Mouse (Mus musculus): ENCODE results near the gene Olfr1225. TPM values are rescaled to one million over a fixed set of nuclear protein-coding genes. Genes with fewer than 3 reads are reported as not detected.
"Not testable (repeated sequence)": the region's sequence is repeated elsewhere in the genome, so short reads cannot be mapped to it uniquely, and the experiment has no call there.

The Olfr1225 gene
- polyA plus RNA-seq (2014; fragmentation: Nextera tagmentation; extraction: Ambion mirVana), result not detected in 2 replicates

- no peaks in the 10 kb centered on the region for H3K27me3 ChIP-seq (replicated peaks; ENCODE audit: control insufficient read depth, insufficient read depth, low read length)
- H3K4me1 ChIP-seq (ENCODE audit: control insufficient read depth, insufficient read depth, low read length), result no peaks in the 10 kb centered on the region
- ATAC-seq, result no peak
- no peak within 1 kb of the TSS for H3K4me3 ChIP-seq (ENCODE audit: low read depth, low read length)
- H3K36me3 ChIP-seq (ENCODE audit: control insufficient read depth, insufficient read depth, low read length), result no peaks in the 10 kb centered on the region
- WGBS, result 86% methylated on average over 1 of the region's 1 CpGs
- no peaks in the 10 kb centered on the region for H3K9me3 ChIP-seq (replicated peaks; ENCODE audit: control insufficient read depth, low read length)
- no peak for DNase-seq (ENCODE audit: low spot score)
- no peak within 1 kb of the TSS for H3K9ac ChIP-seq (ENCODE audit: low read length)
- no peak within 1 kb of the TSS for H3K27ac ChIP-seq (ENCODE audit: low read depth, low read length)
- no peak within 1 kb of the TSS for H3K4me2 ChIP-seq (ENCODE audit: low read length)
Observed at GRCm38 (mm10) chr2:89174569-89174968, at the start of gene Olfr1225. TSS of gene Olfr1225 (minus strand) at chr2:89174669.

GRCm38 (mm10) chr2:89199948-89200347, 25.5 kb upstream of the Olfr1225 start, which contains the start of gene Olfr1226:
TSS of gene Olfr1226 (minus strand) at chr2:89200048.
- ATAC-seq, result no peak
- 62% methylated on average over 2 of the region's 2 CpGs for WGBS
- Histone ChIP-seq H3K9ac (ENCODE audit: low read length) (no peak within 1 kb of the TSS), H3K36me3 (ENCODE audit: control insufficient read depth, insufficient read depth, low read length) (no peaks in the 10 kb centered on the region), H3K4me2 (ENCODE audit: low read length) (no peak within 1 kb of the TSS), H3K4me1 (ENCODE audit: control insufficient read depth, insufficient read depth, low read length) (no peaks in the 10 kb centered on the region), H3K27me3 (replicated peaks; ENCODE audit: control insufficient read depth, insufficient read depth, low read length) (no peaks in the 10 kb centered on the region), H3K27ac (ENCODE audit: low read depth, low read length) (no peak within 1 kb of the TSS), H3K9me3 (replicated peaks; ENCODE audit: control insufficient read depth, low read length) (no peaks in the 10 kb centered on the region), H3K4me3 (ENCODE audit: low read depth, low read length) (no peak within 1 kb of the TSS)
- DNase-seq (ENCODE audit: low spot score), result no peak

- no peaks in the 10 kb centered on the region for H3K36me3 ChIP-seq (ENCODE audit: control insufficient read depth, insufficient read depth, low read length)
- ATAC-seq, result no peak
- DNase-seq (ENCODE audit: low spot score), result no peak
- no peaks in the 10 kb centered on the region for H3K27me3 ChIP-seq (replicated peaks; ENCODE audit: control insufficient read depth, insufficient read depth, low read length)
- no peak overlapping the region for H3K4me3 ChIP-seq (ENCODE audit: low read depth, low read length)
- whole genome bisulfite sequencing, result 86% methylated on average over 3 of the region's 3 CpGs
- H3K27ac ChIP-seq (ENCODE audit: low read depth, low read length), result no peak overlapping the region
- no peak overlapping the region for H3K9ac ChIP-seq (ENCODE audit: low read length)
- H3K9me3 ChIP-seq (replicated peaks; ENCODE audit: control insufficient read depth, low read length), result no peaks in the 10 kb centered on the region
- H3K4me1 ChIP-seq (ENCODE audit: control insufficient read depth, insufficient read depth, low read length), result no peaks in the 10 kb centered on the region
- H3K4me2 ChIP-seq (ENCODE audit: low read length), result no peak overlapping the region
Observed at GRCm38 (mm10) chr2:89196325-89196982, 22.0 kb upstream of the Olfr1225 start.

- not testable (repeated sequence) for H3K27me3 ChIP-seq (replicated peaks; ENCODE audit: control insufficient read depth, insufficient read depth, low read length); H3K27ac ChIP-seq (ENCODE audit: low read depth, low read length); H3K9me3 ChIP-seq (replicated peaks; ENCODE audit: control insufficient read depth, low read length); DNase-seq (ENCODE audit: low spot score); H3K36me3 ChIP-seq (ENCODE audit: control insufficient read depth, insufficient read depth, low read length); ATAC-seq; H3K4me1 ChIP-seq (ENCODE audit: control insufficient read depth, insufficient read depth, low read length); H3K9ac ChIP-seq (ENCODE audit: low read length); H3K4me3 ChIP-seq (ENCODE audit: low read depth, low read length); H3K4me2 ChIP-seq (ENCODE audit: low read length)
- 92% methylated on average over 4 of the region's 4 CpGs for WGBS
Observed at GRCm38 (mm10) chr2:89164711-89165110, 9.8 kb downstream of the Olfr1225 start.

GRCm38 (mm10) chr2:89163991-89164390, 10.5 kb downstream of the Olfr1225 start, which contains the start of gene Olfr1224-ps1:
TSS of gene Olfr1224-ps1 (minus strand) at chr2:89164091.
- not testable (repeated sequence) for H3K4me3 ChIP-seq (ENCODE audit: low read depth, low read length); H3K4me2 ChIP-seq (ENCODE audit: low read length); H3K27me3 ChIP-seq (replicated peaks; ENCODE audit: control insufficient read depth, insufficient read depth, low read length); H3K36me3 ChIP-seq (ENCODE audit: control insufficient read depth, insufficient read depth, low read length); H3K27ac ChIP-seq (ENCODE audit: low read depth, low read length); ATAC-seq; H3K4me1 ChIP-seq (ENCODE audit: control insufficient read depth, insufficient read depth, low read length); H3K9me3 ChIP-seq (replicated peaks; ENCODE audit: control insufficient read depth, low read length); DNase-seq (ENCODE audit: low spot score); H3K9ac ChIP-seq (ENCODE audit: low read length)
- WGBS, result 95% methylated on average over 8 of the region's 8 CpGs

- Histone ChIP-seq H3K9ac (ENCODE audit: low read length) (no peak within 1 kb of the TSS), H3K4me3 (ENCODE audit: low read depth, low read length) (no peak within 1 kb of the TSS), H3K4me2 (ENCODE audit: low read length) (no peak within 1 kb of the TSS), H3K9me3 (replicated peaks; ENCODE audit: control insufficient read depth, low read length) (no peaks in the 10 kb centered on the region), H3K27ac (ENCODE audit: low read depth, low read length) (no peak within 1 kb of the TSS), H3K27me3 (replicated peaks; ENCODE audit: control insufficient read depth, insufficient read depth, low read length) (no peaks in the 10 kb centered on the region), H3K4me1 (ENCODE audit: control insufficient read depth, insufficient read depth, low read length) (no peaks in the 10 kb centered on the region), H3K36me3 (ENCODE audit: control insufficient read depth, insufficient read depth, low read length) (no peaks in the 10 kb centered on the region)
- no peak for DNase-seq (ENCODE audit: low spot score)
- 78% methylated on average over 1 of the region's 1 CpGs for WGBS
- ATAC-seq, result no peak
Observed at GRCm38 (mm10) chr2:89151460-89151859, 23.0 kb downstream of the Olfr1225 start, which contains the start of gene Olfr1223. TSS of gene Olfr1223 (minus strand) at chr2:89151560.

GRCm38 (mm10) chr2:89132954-89133353, 41.5 kb downstream of the Olfr1225 start, which contains the start of gene Olfr1222:
TSS of gene Olfr1222 (minus strand) at chr2:89133054.
- Histone ChIP-seq H3K27ac (ENCODE audit: low read depth, low read length) (no peak within 1 kb of the TSS), H3K4me2 (ENCODE audit: low read length) (no peak within 1 kb of the TSS), H3K9me3 (replicated peaks; ENCODE audit: control insufficient read depth, low read length) (no peaks in the 10 kb centered on the region), H3K9ac (ENCODE audit: low read length) (no peak within 1 kb of the TSS), H3K4me3 (ENCODE audit: low read depth, low read length) (no peak within 1 kb of the TSS), H3K36me3 (ENCODE audit: control insufficient read depth, insufficient read depth, low read length) (no peaks in the 10 kb centered on the region), H3K27me3 (replicated peaks; ENCODE audit: control insufficient read depth, insufficient read depth, low read length) (no peaks in the 10 kb centered on the region), H3K4me1 (ENCODE audit: control insufficient read depth, insufficient read depth, low read length) (no peaks in the 10 kb centered on the region)
- 80% methylated on average over 3 of the region's 3 CpGs for WGBS
- ATAC-seq, result no peak
- DNase-seq (ENCODE audit: low spot score), result no peak

Other genes starting within 250 kb of the Olfr1225 start
- not detected in 2 replicates for gene Olfr1211, start 236.6 kb downstream of the Olfr1225 start, polyA plus RNA-seq (2014; fragmentation: Nextera tagmentation; extraction: Ambion mirVana)
- gene Olfr1212, start 220.7 kb downstream of the Olfr1225 start, polyA plus RNA-seq (2014; fragmentation: Nextera tagmentation; extraction: Ambion mirVana), result not detected in 2 replicates
- not detected in 2 replicates for gene Gm13762, start 194.4 kb downstream of the Olfr1225 start, polyA plus RNA-seq (2014; fragmentation: Nextera tagmentation; extraction: Ambion mirVana)
- not detected in 2 replicates for gene Olfr1214, start 182.0 kb downstream of the Olfr1225 start, polyA plus RNA-seq (2014; fragmentation: Nextera tagmentation; extraction: Ambion mirVana)
- not detected in 2 replicates for gene Olfr1215, start 167.7 kb downstream of the Olfr1225 start, polyA plus RNA-seq (2014; fragmentation: Nextera tagmentation; extraction: Ambion mirVana)
- not detected in 2 replicates for gene Olfr1216, start 156.3 kb downstream of the Olfr1225 start, polyA plus RNA-seq (2014; fragmentation: Nextera tagmentation; extraction: Ambion mirVana)
- gene Olfr1217, start 142.6 kb downstream of the Olfr1225 start, polyA plus RNA-seq (2014; fragmentation: Nextera tagmentation; extraction: Ambion mirVana), result not detected in 2 replicates
- gene Olfr1218, start 113.5 kb downstream of the Olfr1225 start, polyA plus RNA-seq (2014; fragmentation: Nextera tagmentation; extraction: Ambion mirVana), result not detected in 2 replicates
- gene Olfr1219, start 91.2 kb downstream of the Olfr1225 start, polyA plus RNA-seq (2014; fragmentation: Nextera tagmentation; extraction: Ambion mirVana), result not detected in 2 replicates
- not detected in 2 replicates for gene Olfr1220, start 67.8 kb downstream of the Olfr1225 start, polyA plus RNA-seq (2014; fragmentation: Nextera tagmentation; extraction: Ambion mirVana)
- gene Olfr1221, start 57.4 kb downstream of the Olfr1225 start, polyA plus RNA-seq (2014; fragmentation: Nextera tagmentation; extraction: Ambion mirVana), result not detected in 2 replicates
- not detected in 2 replicates for gene Olfr1222, start 41.6 kb downstream of the Olfr1225 start, polyA plus RNA-seq (2014; fragmentation: Nextera tagmentation; extraction: Ambion mirVana)
- not detected in 2 replicates for gene Olfr1223, start 23.1 kb downstream of the Olfr1225 start, polyA plus RNA-seq (2014; fragmentation: Nextera tagmentation; extraction: Ambion mirVana)
- not detected in 2 replicates for gene Olfr1224-ps1, start 10.6 kb downstream of the Olfr1225 start, polyA plus RNA-seq (2014; fragmentation: Nextera tagmentation; extraction: Ambion mirVana)
- not detected in 2 replicates for gene Olfr1226, start 25.4 kb upstream of the Olfr1225 start, polyA plus RNA-seq (2014; fragmentation: Nextera tagmentation; extraction: Ambion mirVana)
- not detected in 2 replicates for gene Olfr1228, start 79.4 kb upstream of the Olfr1225 start, polyA plus RNA-seq (2014; fragmentation: Nextera tagmentation; extraction: Ambion mirVana)
- gene Olfr1229, start 113.3 kb upstream of the Olfr1225 start, polyA plus RNA-seq (2014; fragmentation: Nextera tagmentation; extraction: Ambion mirVana), result not detected in 2 replicates
- gene Olfr1230, start 122.6 kb upstream of the Olfr1225 start, polyA plus RNA-seq (2014; fragmentation: Nextera tagmentation; extraction: Ambion mirVana), result not detected in 2 replicates
- gene Olfr1231, start 132.4 kb upstream of the Olfr1225 start, polyA plus RNA-seq (2014; fragmentation: Nextera tagmentation; extraction: Ambion mirVana), result not detected in 2 replicates
- gene Olfr1232, start 155.0 kb upstream of the Olfr1225 start, polyA plus RNA-seq (2014; fragmentation: Nextera tagmentation; extraction: Ambion mirVana), result not detected in 2 replicates
- not detected in 2 replicates for gene Olfr1233, start 167.7 kb upstream of the Olfr1225 start, polyA plus RNA-seq (2014; fragmentation: Nextera tagmentation; extraction: Ambion mirVana)
- gene Olfr1234, start 190.2 kb upstream of the Olfr1225 start, polyA plus RNA-seq (2014; fragmentation: Nextera tagmentation; extraction: Ambion mirVana), result not detected in 2 replicates
- gene Olfr1238, start 235.0 kb upstream of the Olfr1225 start, polyA plus RNA-seq (2014; fragmentation: Nextera tagmentation; extraction: Ambion mirVana), result not detected in 2 replicates
- gene Olfr1239, start 245.7 kb upstream of the Olfr1225 start, polyA plus RNA-seq (2014; fragmentation: Nextera tagmentation; extraction: Ambion mirVana), result not detected in 2 replicates

Data from forebrain, embryonic 14.5 days (tissue).